In genomic region chr7:25009099-25009700, GRCm38 (mm10) we compare ENCODE assay signal across 9 mouse cellular contexts. TPM values are rescaled to one million over a fixed set of nuclear protein-coding genes. Genes with fewer than 3 reads are reported as not detected.
DNase-seq lines count a peak whose midpoint lies in the region; ATAC-seq and TF ChIP-seq lines count a peak whose summit lies in the region.
"Had no signal": no experiment of that assay in that cellular context is flagged by ENCODE, and none has a peak within 500 bp of the region (broad histone marks: within the 10 kb centered on the region; RNA-seq: fewer than 3 reads in every experiment).

No protein-coding gene starts in this region.

- peaks cover 23% of the 10 kb centered on the region; the same call in 1 of the 2 replicates for H3K4me1 ChIP-seq in cerebellum, adult 2 months (ENCODE audit: control insufficient read depth, insufficient read depth, low read length)
- peaks cover 58% of the 10 kb centered on the region for H3K4me1 ChIP-seq in forebrain, embryonic 10.5 days
- peaks cover 42% of the 10 kb centered on the region for H3K4me1 ChIP-seq in neural tube, embryonic 14.5 days (ENCODE audit: control insufficient read depth, insufficient read depth, low read length)
- no peaks in the 10 kb centered on the region for H3K4me1 ChIP-seq in intestine, postnatal 0 days (replicated peaks; ENCODE audit: control insufficient read depth, insufficient read depth, low read length)

- 4% methylated on average over 20 of the region's 20 CpGs for WGBS in cerebellum, adult 2 months
- 8% methylated on average over 20 of the region's 20 CpGs for WGBS in forebrain, embryonic 10.5 days
- 7% methylated on average over 20 of the region's 20 CpGs for WGBS in neural tube, embryonic 14.5 days
- 19% methylated on average over 20 of the region's 20 CpGs for WGBS in intestine, postnatal 0 days

- TF ChIP-seq POLR2A in cerebellum, adult 2 months (IDR thresholded peaks at IDR 0.05; ENCODE audit: borderline replicate concordance, insufficient read depth, low read length): no peak; the same call in 1 of the 2 replicates

- H3K4me2 ChIP-seq in neural tube, embryonic 14.5 days (ENCODE audit: low read depth, low read length): peak overlapping the region; percentile 44
- no peak overlapping the region for H3K4me2 ChIP-seq in intestine, postnatal 0 days (replicated peaks; ENCODE audit: low read depth)

- peak overlapping the region; percentile 86 for H3K27ac ChIP-seq in cerebellum, adult 2 months (ENCODE audit: insufficient read depth, low read length)
- H3K27ac ChIP-seq in forebrain, embryonic 10.5 days: peak overlapping the region; percentile 22; the same call in 1 of the 2 replicates
- H3K27ac ChIP-seq in neural tube, embryonic 14.5 days (ENCODE audit: low read depth, low read length): peak overlapping the region; percentile 95
- H3K27ac ChIP-seq in intestine, postnatal 0 days (ENCODE audit: low read depth, low read length): no peak overlapping the region

- peak overlapping the region; percentile 57 for H3K4me3 ChIP-seq in cerebellum, adult 2 months (replicated peaks; ENCODE audit: insufficient read depth, low read depth, low read length)
- peak overlapping the region; percentile 54 for H3K4me3 ChIP-seq in forebrain, embryonic 10.5 days
- peak overlapping the region; percentile 14; the same call in 1 of the 2 replicates for H3K4me3 ChIP-seq in neural tube, embryonic 14.5 days (ENCODE audit: low read depth, low read length)
- H3K4me3 ChIP-seq in intestine, postnatal 0 days (ENCODE audit: low read depth, low read length): no peak overlapping the region
- H3K4me3 ChIP-seq: myocyte had no signal

- ATAC-seq in neural tube, embryonic 14.5 days (ENCODE audit: low read depth): no peak
- no peak for ATAC-seq in intestine, postnatal 0 days

- H3K9me3 ChIP-seq in forebrain, embryonic 10.5 days: no peaks in the 10 kb centered on the region
- no peaks in the 10 kb centered on the region for H3K9me3 ChIP-seq in neural tube, embryonic 14.5 days (ENCODE audit: control insufficient read depth, low read length)
- no peaks in the 10 kb centered on the region for H3K9me3 ChIP-seq in intestine, postnatal 0 days (ENCODE audit: control insufficient read depth)

- no peak for TF ChIP-seq CTCF in cerebellum, adult 2 months (IDR thresholded peaks at IDR 0.05; ENCODE audit: borderline replicate concordance, insufficient read depth, low read depth, low read length)
- no peak for TF ChIP-seq CTCF in intestine, postnatal 0 days (IDR thresholded peaks at IDR 0.05; ENCODE audit: low read depth)

- peak; percentile 68 to 70 for DNase-seq in cerebellum, adult 2 months
- no peak for DNase-seq in forebrain, embryonic 10.5 days (ENCODE audit: extremely low spot score, low spot score)
- peak; percentile 60 to 63 for DNase-seq in layer of hippocampus, postnatal 25 days (ENCODE audit: extremely low spot score in 1 of 2, low spot score in 1 of 2)
- no peak for DNase-seq in thymus, postnatal 0 days (ENCODE audit: low spot score)
- DNase-seq in spleen, adult 18-20 months: no peak
- DNase-seq in lung, postnatal 14 days: no peak

- peaks cover 29% of the 10 kb centered on the region for H3K36me3 ChIP-seq in forebrain, embryonic 10.5 days (replicated peaks)
- peaks cover 9% of the 10 kb centered on the region for H3K36me3 ChIP-seq in neural tube, embryonic 14.5 days (ENCODE audit: control insufficient read depth, insufficient read depth, low read length)
- no peaks in the 10 kb centered on the region; the same call in 1 of the 2 replicates for H3K36me3 ChIP-seq in intestine, postnatal 0 days (ENCODE audit: control insufficient read depth, insufficient read depth)

- H3K27me3 ChIP-seq in cerebellum, adult 2 months (ENCODE audit: control insufficient read depth, insufficient read depth, low read length): no peaks in the 10 kb centered on the region
- H3K27me3 ChIP-seq in forebrain, embryonic 10.5 days (ENCODE audit: poor library complexity, severe bottlenecking): peaks cover 91% of the 10 kb centered on the region
- H3K27me3 ChIP-seq in neural tube, embryonic 14.5 days (ENCODE audit: control insufficient read depth, insufficient read depth, low read length): no peaks in the 10 kb centered on the region
- H3K27me3 ChIP-seq in intestine, postnatal 0 days (replicated peaks; ENCODE audit: control insufficient read depth, insufficient read depth, low read length): peaks cover 60% of the 10 kb centered on the region

- H3K9ac ChIP-seq in neural tube, embryonic 14.5 days (replicated peaks; ENCODE audit: low read depth, low read length): peak overlapping the region; percentile 46
- no peak overlapping the region for H3K9ac ChIP-seq in intestine, postnatal 0 days (ENCODE audit: low read depth, low read length)

RNA-seq across cellular contexts. Expression of gene Atp1a3, which starts 3.4 kb away (rescaled TPM):
- polyA plus RNA-seq in cerebellum, adult 2 months (2012; rRNA removed): 1,466 and 1,473 TPM in 2 replicates
- polyA plus RNA-seq in forebrain, embryonic 10.5 days (2016; fragmentation: Nextera tagmentation; extraction: Ambion mirVana): 6.8 and 9.1 TPM in 2 replicates
- total RNA-seq in layer of hippocampus, postnatal 25 days (2021): 1,000 to 10,000 TPM; 2,623 to 2,665 TPM
- polyA plus RNA-seq in neural tube, embryonic 14.5 days (2014; fragmentation: Nextera tagmentation; extraction: Ambion mirVana): 414 and 429 TPM in 2 replicates
- polyA plus RNA-seq in thymus, postnatal 0 days (2015; fragmentation: Nextera tagmentation; extraction: Ambion mirVana): 1.7 TPM in 2 replicates
- 3.4 and 3.6 TPM in 2 replicates for polyA plus RNA-seq in intestine, postnatal 0 days (2015; fragmentation: Nextera tagmentation; extraction: Ambion mirVana)

RNA-seq across cellular contexts. Expression of gene Rabac1, which starts 36.6 kb away (rescaled TPM):
- 637 and 648 TPM in 2 replicates for polyA plus RNA-seq in cerebellum, adult 2 months (2012; rRNA removed)
- polyA plus RNA-seq in forebrain, embryonic 10.5 days (2016; fragmentation: Nextera tagmentation; extraction: Ambion mirVana): 73.1 and 73.7 TPM in 2 replicates
- total RNA-seq in layer of hippocampus, postnatal 25 days (2021): 100 to 1,000 TPM; 270 to 302 TPM
- polyA plus RNA-seq in neural tube, embryonic 14.5 days (2014; fragmentation: Nextera tagmentation; extraction: Ambion mirVana): 319 and 339 TPM in 2 replicates
- polyA plus RNA-seq in thymus, postnatal 0 days (2015; fragmentation: Nextera tagmentation; extraction: Ambion mirVana): 220 and 236 TPM in 2 replicates
- polyA plus RNA-seq in intestine, postnatal 0 days (2015; fragmentation: Nextera tagmentation; extraction: Ambion mirVana): 127 and 129 TPM in 2 replicates

Comparison
In these comparisons a context has a peak if more than half of its experiments do, and no peak if none do; other contexts are left out.
1. DNase-seq: peak in cerebellum, adult 2 months (2 of 2) and layer of hippocampus, postnatal 25 days (2 of 2); none in forebrain, embryonic 10.5 days (single experiment), thymus, postnatal 0 days (single experiment), spleen, adult 18-20 months (0 of 2) and lung, postnatal 14 days (single experiment).
2. RNA of gene Atp1a3, which starts 3.4 kb away (polyA plus RNA-seq): 1,466 to 1,473 TPM in cerebellum, adult 2 months and 414 to 429 TPM in neural tube, embryonic 14.5 days; 6.8 to 9.1 TPM in forebrain, embryonic 10.5 days, 3.4 to 3.6 TPM in intestine, postnatal 0 days and 1.7 TPM in thymus, postnatal 0 days; every median in the first group is over 10 times any median in the second.